ENCODE assay signal across 27 mouse cellular contexts in genomic region chr4:47028791-47029190, GRCm38 (mm10). TPM values are rescaled to one million over a fixed set of nuclear protein-coding genes. Genes with fewer than 3 reads are reported as not detected.
DNase-seq lines count a peak whose midpoint lies in the region; ATAC-seq lines count a peak whose summit lies in the region.
"Had no signal": no experiment of that assay in that cellular context is flagged by ENCODE, and none has a peak within 500 bp of the region (broad histone marks: within the 10 kb centered on the region; RNA-seq: fewer than 3 reads in every experiment).

No protein-coding gene starts in this region.

- H3K4me2 ChIP-seq in embryonic facial prominence, embryonic 13.5 days = no peak overlapping the region
- H3K4me2 ChIP-seq in midbrain, embryonic 15.5 days = no peak overlapping the region
- no peak overlapping the region for H3K4me2 ChIP-seq in heart, embryonic 11.5 days
- H3K4me2 ChIP-seq: forebrain, embryonic 13.5 days; heart, embryonic 13.5 days; hindbrain, embryonic 14.5 days had no signal

- H3K27ac ChIP-seq in embryonic facial prominence, embryonic 13.5 days = no peak overlapping the region
- no peak overlapping the region for H3K27ac ChIP-seq in midbrain, embryonic 15.5 days
- no peak overlapping the region for H3K27ac ChIP-seq in heart, embryonic 11.5 days (ENCODE audit: low read depth, low read length)
- H3K27ac ChIP-seq: forebrain, embryonic 10.5 days; forebrain, embryonic 13.5 days; heart, embryonic 13.5 days; hindbrain, embryonic 14.5 days; hindbrain, postnatal 0 days had no signal

- WGBS in embryonic facial prominence, embryonic 13.5 days = 27% methylated on average over 5 of the region's 5 CpGs
- WGBS in midbrain, embryonic 15.5 days = 84% methylated on average over 5 of the region's 5 CpGs
- 62% methylated on average over 5 of the region's 5 CpGs for WGBS in heart, embryonic 11.5 days (ENCODE audit: insufficient replicate concordance)

- peak; percentile 43; the same call in 1 of the 2 replicates for ATAC-seq in embryonic facial prominence, embryonic 13.5 days (ENCODE audit: insufficient number of reproducible peaks, insufficient read depth, low FRiP score, low TSS enrichment, low read depth)
- no peak for ATAC-seq in midbrain, embryonic 15.5 days (replicated peaks)
- no peak for ATAC-seq in heart, embryonic 11.5 days (replicated peaks; ENCODE audit: insufficient number of reproducible peaks, low FRiP score, low TSS enrichment)
- ATAC-seq: forebrain, embryonic 13.5 days; forebrain, embryonic 16.5 days; hindbrain, postnatal 0 days; inflammation-experienced regulatory T-cells, adult 6 months; intestine, embryonic 16.5 days; Patski had no signal

- DNase-seq in embryo, embryonic 10 days (ENCODE audit: low spot score) = peak; percentile 35
- DNase-seq in embryo, embryonic 9.5 days (ENCODE audit: extremely low spot score) = no peak
- DNase-seq in forelimb bud, embryonic 11.5 days (ENCODE audit: low read depth, low spot score) = peak; percentile 33
- DNase-seq in kidney, adult 18-20 months = no peak
- DNase-seq in spleen, postnatal 14 days (ENCODE audit: low spot score in 2 of 2) = no peak
- DNase-seq: adrenal gland, postnatal 10 days; adrenal gland, postnatal 36 days; cerebellum, adult 18-20 months; cerebellum, adult 9-10 months; cerebellum, postnatal 14 days; gastrocnemius, postnatal 25 days; heart, adult 18-20 months; heart, postnatal 14 days; heart, postnatal 4 days had no signal

- peaks cover 45% of the 10 kb centered on the region for H3K36me3 ChIP-seq in embryonic facial prominence, embryonic 13.5 days
- no peaks in the 10 kb centered on the region for H3K36me3 ChIP-seq in midbrain, embryonic 15.5 days (replicated peaks)
- H3K36me3 ChIP-seq in heart, embryonic 11.5 days (ENCODE audit: control insufficient read depth, insufficient read depth, low read length) = no peaks in the 10 kb centered on the region; the same call in 1 of the 2 replicates
- H3K36me3 ChIP-seq: G1E had no signal

- no peaks in the 10 kb centered on the region for H3K9me3 ChIP-seq in embryonic facial prominence, embryonic 13.5 days
- H3K9me3 ChIP-seq in midbrain, embryonic 15.5 days = no peaks in the 10 kb centered on the region
- no peaks in the 10 kb centered on the region for H3K9me3 ChIP-seq in heart, embryonic 11.5 days (replicated peaks; ENCODE audit: control insufficient read depth, low read length)
- H3K9me3 ChIP-seq: forebrain, embryonic 10.5 days; forebrain, embryonic 13.5 days; heart, embryonic 13.5 days had no signal

- H3K4me1 ChIP-seq in embryonic facial prominence, embryonic 13.5 days = peaks cover 9% of the 10 kb centered on the region
- H3K4me1 ChIP-seq in midbrain, embryonic 15.5 days = no peaks in the 10 kb centered on the region
- no peaks in the 10 kb centered on the region for H3K4me1 ChIP-seq in heart, embryonic 11.5 days (ENCODE audit: control insufficient read depth, insufficient read depth, low read length)
- H3K4me1 ChIP-seq: forebrain, embryonic 13.5 days; heart, embryonic 13.5 days had no signal

- peaks cover 8% of the 10 kb centered on the region; the same call in 1 of the 2 replicates for H3K27me3 ChIP-seq in embryonic facial prominence, embryonic 13.5 days
- no peaks in the 10 kb centered on the region for H3K27me3 ChIP-seq in midbrain, embryonic 15.5 days (replicated peaks)
- H3K27me3 ChIP-seq in heart, embryonic 11.5 days (ENCODE audit: control insufficient read depth, insufficient read depth, low read length) = no peaks in the 10 kb centered on the region; the same call in 1 of the 2 replicates
- H3K27me3 ChIP-seq: forebrain, embryonic 13.5 days; heart, embryonic 13.5 days; Patski had no signal

- H3K9ac ChIP-seq in embryonic facial prominence, embryonic 13.5 days = no peak overlapping the region
- H3K9ac ChIP-seq in midbrain, embryonic 15.5 days = no peak overlapping the region
- no peak overlapping the region for H3K9ac ChIP-seq in heart, embryonic 11.5 days (ENCODE audit: low read depth, low read length)
- H3K9ac ChIP-seq: forebrain, embryonic 13.5 days; heart, embryonic 13.5 days; hindbrain, embryonic 14.5 days had no signal

- no peak overlapping the region for H3K4me3 ChIP-seq in embryonic facial prominence, embryonic 13.5 days
- no peak overlapping the region for H3K4me3 ChIP-seq in midbrain, embryonic 15.5 days
- H3K4me3 ChIP-seq in heart, embryonic 11.5 days (ENCODE audit: low read depth, low read length) = no peak overlapping the region
- H3K4me3 ChIP-seq: forebrain, embryonic 10.5 days; forebrain, embryonic 13.5 days; heart, embryonic 13.5 days had no signal

RNA-seq across cellular contexts. Expression of gene Anks6, which starts 28.4 kb away (rescaled TPM):
- 5.3 and 6.0 TPM in 2 replicates for polyA plus RNA-seq in embryonic facial prominence, embryonic 13.5 days (2015; fragmentation: Nextera tagmentation; extraction: Ambion mirVana)
- polyA plus RNA-seq in midbrain, embryonic 15.5 days (2015; fragmentation: Nextera tagmentation; extraction: Ambion mirVana) = 5.2 and 5.3 TPM in 2 replicates
- polyA plus RNA-seq in heart, embryonic 11.5 days (2014; fragmentation: Nextera tagmentation; extraction: Ambion mirVana) = 1.4 TPM in 2 replicates
- polyA plus RNA-seq: G1E; inflammation-experienced regulatory T-cells, adult 6 months had no signal

RNA-seq across cellular contexts. Expression of gene Gabbr2, which starts 37.1 kb away (rescaled TPM):
- polyA plus RNA-seq in embryonic facial prominence, embryonic 13.5 days (2015; fragmentation: Nextera tagmentation; extraction: Ambion mirVana) = 0.20 and 0.30 TPM in 2 replicates
- polyA plus RNA-seq in midbrain, embryonic 15.5 days (2015; fragmentation: Nextera tagmentation; extraction: Ambion mirVana) = 12.7 and 14.8 TPM in 2 replicates
- 0.04 and 0.13 TPM in 2 replicates for polyA plus RNA-seq in heart, embryonic 11.5 days (2014; fragmentation: Nextera tagmentation; extraction: Ambion mirVana)
- polyA plus RNA-seq: G1E; inflammation-experienced regulatory T-cells, adult 6 months; Patski had no signal

Comparison
In these comparisons a context has a peak if more than half of its experiments do, and no peak if none do; other contexts are left out.
1. DNase-seq: peak in embryo, embryonic 10 days (single experiment) and forelimb bud, embryonic 11.5 days (single experiment); none in embryo, embryonic 9.5 days (single experiment), kidney, adult 18-20 months (single experiment) and spleen, postnatal 14 days (0 of 2).
2. RNA of gene Gabbr2, which starts 37.1 kb away (polyA plus RNA-seq): 12.7 to 14.8 TPM in midbrain, embryonic 15.5 days; 0.20 to 0.30 TPM in embryonic facial prominence, embryonic 13.5 days and 0.04 to 0.13 TPM in heart, embryonic 11.5 days; every median in the first group is over 10 times any median in the second.